In genomic region chr11:53768422-53769184, GRCm38 (mm10) we compare ENCODE assay signal across 31 mouse cellular contexts. TPM values are rescaled to one million over a fixed set of nuclear protein-coding genes. Genes with fewer than 3 reads are reported as not detected.
DNase-seq lines count a peak whose midpoint lies in the region; ATAC-seq and TF ChIP-seq lines count a peak whose summit lies in the region.
"Had no signal": no experiment of that assay in that cellular context is flagged by ENCODE, and none has a peak within 500 bp of the region (broad histone marks: within the 10 kb centered on the region; RNA-seq: fewer than 3 reads in every experiment).

No protein-coding gene starts in this region.

- no peak for TF ChIP-seq EP300 in lung, postnatal 0 days (IDR thresholded peaks at IDR 0.05)
- peak; percentile 87 for TF ChIP-seq EP300 in CH12.LX (IDR thresholded peaks at IDR 0.05; ENCODE audit: low read length)

- ATAC-seq in embryonic facial prominence, embryonic 13.5 days (ENCODE audit: insufficient number of reproducible peaks, insufficient read depth, low FRiP score, low TSS enrichment, low read depth) = no peak
- ATAC-seq in lung, postnatal 0 days = no peak
- no peak for ATAC-seq in intestine, embryonic 16.5 days

- H3K9me3 ChIP-seq in embryonic facial prominence, embryonic 13.5 days = no peaks in the 10 kb centered on the region
- no peaks in the 10 kb centered on the region for H3K9me3 ChIP-seq in embryonic facial prominence, embryonic 10.5 days
- H3K9me3 ChIP-seq in lung, postnatal 0 days (ENCODE audit: low read length) = no peaks in the 10 kb centered on the region
- no peaks in the 10 kb centered on the region for H3K9me3 ChIP-seq in CH12.LX (replicated peaks; ENCODE audit: low read length)
- H3K9me3 ChIP-seq in intestine, embryonic 16.5 days (ENCODE audit: control insufficient read depth, low read length) = no peaks in the 10 kb centered on the region
- H3K9me3 ChIP-seq: embryonic facial prominence, embryonic 12.5 days; forebrain, embryonic 13.5 days; heart, embryonic 13.5 days; hindbrain, embryonic 13.5 days; kidney, embryonic 15.5 days; lung, embryonic 15.5 days; midbrain, embryonic 15.5 days had no signal

- no peak overlapping the region for H3K27ac ChIP-seq in embryonic facial prominence, embryonic 13.5 days
- H3K27ac ChIP-seq in embryonic facial prominence, embryonic 10.5 days (replicated peaks) = no peak overlapping the region
- 0 out of 2 replicates have a peak overlapping the region, but pooled peaks have one; percentile 98 for H3K27ac ChIP-seq in lung, postnatal 0 days (ENCODE audit: low read length)
- peak overlapping the region; percentile 94 for H3K27ac ChIP-seq in CH12.LX (ENCODE audit: insufficient read depth, low read depth)
- peak overlapping the region; percentile 82; the same call in 1 of the 2 replicates for H3K27ac ChIP-seq in intestine, embryonic 16.5 days (ENCODE audit: low read length)
- H3K27ac ChIP-seq: embryonic facial prominence, embryonic 12.5 days; forebrain, embryonic 13.5 days; heart, embryonic 13.5 days; hindbrain, embryonic 13.5 days; kidney, embryonic 15.5 days; liver, embryonic 14.5 days; midbrain, embryonic 15.5 days had no signal

- dilution Hi-C loops in CH12.LX (cut with MboI; ENCODE audit: extremely low pct_ligation_motif_present, extremely low pct_unique_long_range_greater_than_20kb, low sequenced_read_pairs) = no loop called here

- H3K4me1 ChIP-seq in embryonic facial prominence, embryonic 13.5 days = peaks cover 21% of the 10 kb centered on the region
- peaks cover 40% of the 10 kb centered on the region for H3K4me1 ChIP-seq in embryonic facial prominence, embryonic 10.5 days
- H3K4me1 ChIP-seq in lung, postnatal 0 days (ENCODE audit: insufficient read depth, low read depth, low read length) = peaks cover 20% of the 10 kb centered on the region
- peaks cover 28 to 73% of the 10 kb centered on the region in 2 experiments for H3K4me1 ChIP-seq in CH12.LX (ENCODE audit: control insufficient read depth in 1 of 2, insufficient read depth in 2 of 2)
- peaks cover 28% of the 10 kb centered on the region for H3K4me1 ChIP-seq in intestine, embryonic 16.5 days (ENCODE audit: control insufficient read depth, insufficient read depth, low read length)

- 66% methylated on average over 13 of the region's 13 CpGs for WGBS in embryonic facial prominence, embryonic 13.5 days
- 71% methylated on average over 13 of the region's 13 CpGs for WGBS in embryonic facial prominence, embryonic 10.5 days
- WGBS in lung, postnatal 0 days = 76% methylated on average over 13 of the region's 13 CpGs
- WGBS in intestine, embryonic 16.5 days = 75% methylated on average over 13 of the region's 13 CpGs

- peaks cover 5% of the 10 kb centered on the region for H3K27me3 ChIP-seq in embryonic facial prominence, embryonic 13.5 days
- H3K27me3 ChIP-seq in embryonic facial prominence, embryonic 10.5 days (replicated peaks; ENCODE audit: low read depth, poor library complexity, severe bottlenecking) = peaks cover 77% of the 10 kb centered on the region
- H3K27me3 ChIP-seq in lung, postnatal 0 days (replicated peaks; ENCODE audit: insufficient read depth, low read length) = no peaks in the 10 kb centered on the region
- no peaks in the 10 kb centered on the region for H3K27me3 ChIP-seq in CH12.LX (replicated peaks)
- no peaks in the 10 kb centered on the region for H3K27me3 ChIP-seq in intestine, embryonic 16.5 days (replicated peaks; ENCODE audit: control insufficient read depth, insufficient read depth, low read length)
- H3K27me3 ChIP-seq: embryonic facial prominence, embryonic 12.5 days; lung, embryonic 15.5 days had no signal

- TF ChIP-seq POLR2A in CH12.LX (IDR thresholded peaks at IDR 0.05; ENCODE audit: low read depth, low read length) = peak; percentile 38; the same call in 1 of the 2 replicates

- DNase-seq in embryonic facial prominence, embryonic 10.5 days (ENCODE audit: low spot score) = no peak
- no peak for DNase-seq in lung, postnatal 0 days (ENCODE audit: low spot score)
- no peak for DNase-seq in lung, postnatal 36 days
- DNase-seq in CH12.LX (ENCODE audit: extremely low read depth) = peak; percentile 73
- DNase-seq in frontal cortex, postnatal 14 days (ENCODE audit: low spot score in 2 of 2) = no peak
- DNase-seq in frontal cortex, postnatal 25 days (ENCODE audit: low spot score in 2 of 2) = no peak
- DNase-seq: cerebellum, adult 11-12 months; cerebellum, postnatal 10 days; gastrocnemius, postnatal 14 days; heart, adult 18-20 months; heart, postnatal 14 days; kidney, postnatal 4 days; thymus, postnatal 4 days had no signal

- H3K79me2 ChIP-seq in CH12.LX (replicated peaks; ENCODE audit: control insufficient read depth, extremely low read depth, insufficient read depth, poor library complexity, severe bottlenecking) = peaks cover 37% of the 10 kb centered on the region

- H3K4me2 ChIP-seq in embryonic facial prominence, embryonic 13.5 days = peak overlapping the region; percentile 79; the same call in 1 of the 2 replicates
- H3K4me2 ChIP-seq in lung, postnatal 0 days (replicated peaks; ENCODE audit: low read depth, low read length) = no peak overlapping the region
- H3K4me2 ChIP-seq in CH12.LX (ENCODE audit: insufficient read depth, low read depth, poor library complexity, severe bottlenecking) = peak overlapping the region; percentile 94
- H3K4me2 ChIP-seq in intestine, embryonic 16.5 days (ENCODE audit: low read depth, low read length) = no peak overlapping the region

- in situ Hi-C loops in CH12.LX (cut with MboI; ENCODE audit: low pct_ligation_motif_present, low pct_unique_long_range_greater_than_20kb, low sequenced_read_pairs) = no loop called here

- H3K36me3 ChIP-seq in embryonic facial prominence, embryonic 13.5 days = no peaks in the 10 kb centered on the region
- H3K36me3 ChIP-seq in embryonic facial prominence, embryonic 10.5 days (replicated peaks) = peaks cover 2% of the 10 kb centered on the region; the same call in 1 of the 2 replicates
- no peaks in the 10 kb centered on the region for H3K36me3 ChIP-seq in lung, postnatal 0 days (ENCODE audit: insufficient read depth, low read length)
- peaks cover 22 to 25% of the 10 kb centered on the region in 2 experiments for H3K36me3 ChIP-seq in CH12.LX (replicated peaks in 1 of 2; ENCODE audit: control insufficient read depth in 1 of 2, insufficient read depth in 1 of 2, low read length in 1 of 2)
- peaks cover under 1% of the 10 kb centered on the region; the same call in 1 of the 2 replicates for H3K36me3 ChIP-seq in intestine, embryonic 16.5 days (ENCODE audit: control insufficient read depth, insufficient read depth, low read length)
- H3K36me3 ChIP-seq: embryonic facial prominence, embryonic 12.5 days; hindbrain, embryonic 13.5 days; midbrain, embryonic 15.5 days had no signal

- TF ChIP-seq RAD21 in CH12.LX (IDR thresholded peaks at IDR 0.05; ENCODE audit: low read depth, low read length) = no peak

- no peak for TF ChIP-seq CTCF in lung, postnatal 0 days (IDR thresholded peaks at IDR 0.05)
- no peak for TF ChIP-seq CTCF in CH12.LX (conservative IDR thresholded peaks at IDR 0.05 in 1 of 2, IDR thresholded peaks at IDR 0.05 in 1 of 2; ENCODE audit: low read depth in 2 of 2, low read length in 2 of 2)

- H3K4me3 ChIP-seq in embryonic facial prominence, embryonic 13.5 days = no peak overlapping the region
- H3K4me3 ChIP-seq in embryonic facial prominence, embryonic 10.5 days = no peak overlapping the region
- no peak overlapping the region for H3K4me3 ChIP-seq in lung, postnatal 0 days (ENCODE audit: low read depth, low read length)
- peak overlapping the region; percentile 31 to 77 (median 41) for H3K4me3 ChIP-seq in CH12.LX (replicated peaks in 1 of 3; ENCODE audit: low read depth in 2 of 3, low read length in 2 of 3, poor library complexity in 1 of 3)
- no peak overlapping the region for H3K4me3 ChIP-seq in intestine, embryonic 16.5 days (ENCODE audit: low read length)

- H3K9ac ChIP-seq in embryonic facial prominence, embryonic 13.5 days = no peak overlapping the region
- no peak overlapping the region for H3K9ac ChIP-seq in lung, postnatal 0 days (replicated peaks; ENCODE audit: low read depth)
- peak overlapping the region; percentile 58 for H3K9ac ChIP-seq in CH12.LX (ENCODE audit: insufficient read depth, low read depth)
- no peak overlapping the region for H3K9ac ChIP-seq in intestine, embryonic 16.5 days (ENCODE audit: low read depth, low read length)
- H3K9ac ChIP-seq: embryonic facial prominence, embryonic 12.5 days; liver, embryonic 14.5 days had no signal

TF ChIP-seq in CH12.LX, 34 proteins besides CTCF, POLR2A, EP300 and RAD21 (continues in another document):
- no peak for TF ChIP-seq CHD1 (IDR thresholded peaks at IDR 0.05; ENCODE audit: low read depth, low read length)
- no peak for TF ChIP-seq RCOR1 (conservative IDR thresholded peaks at IDR 0.05; ENCODE audit: low read depth, low read length)
- TF ChIP-seq IRF4 (IDR thresholded peaks at IDR 0.05; ENCODE audit: low read depth, low read length) = peak; percentile 65

RNA-seq across cellular contexts. Expression of gene Irf1, which starts 1.2 kb away (rescaled TPM):
- 8.6 and 9.5 TPM in 2 replicates for polyA plus RNA-seq in embryonic facial prominence, embryonic 13.5 days (2015; fragmentation: Nextera tagmentation; extraction: Ambion mirVana)
- polyA plus RNA-seq in embryonic facial prominence, embryonic 10.5 days (2016; fragmentation: Nextera tagmentation; extraction: Ambion mirVana) = 5.6 and 7.0 TPM in 2 replicates
- polyA plus RNA-seq in lung, postnatal 0 days (2015; fragmentation: Nextera tagmentation; extraction: Ambion mirVana) = 52.5 and 64.9 TPM in 2 replicates
- 46.4 and 64.9 TPM in 2 replicates for total RNA-seq in CH12.LX (2012; rRNA removed)
- 19.8 and 23.6 TPM in 2 replicates for total RNA-seq in CH12.LX (2014; rRNA removed)
- 17.8 and 18.2 TPM in 2 replicates for polyA plus RNA-seq in CH12.LX (2012; ENCODE audit: insufficient read length, low read depth)
- polyA plus RNA-seq in intestine, embryonic 16.5 days (2015; fragmentation: Nextera tagmentation; extraction: Ambion mirVana) = 52.9 and 58.7 TPM in 2 replicates

RNA-seq across cellular contexts. Expression of gene Gm17334, which starts 4.4 kb away (rescaled TPM):
- not detected in 2 replicates for polyA plus RNA-seq in embryonic facial prominence, embryonic 13.5 days (2015; fragmentation: Nextera tagmentation; extraction: Ambion mirVana)
- not detected in 2 replicates for polyA plus RNA-seq in embryonic facial prominence, embryonic 10.5 days (2016; fragmentation: Nextera tagmentation; extraction: Ambion mirVana)
- polyA plus RNA-seq in lung, postnatal 0 days (2015; fragmentation: Nextera tagmentation; extraction: Ambion mirVana) = 0.46 and 0.61 TPM in 2 replicates
- total RNA-seq in CH12.LX (2012; rRNA removed) (0.71 and 0.72 TPM in 2 replicates), CH12.LX (2014; rRNA removed) (not detected in 2 replicates)
- 0.47 and 0.57 TPM in 2 replicates for polyA plus RNA-seq in CH12.LX (2012; ENCODE audit: insufficient read length, low read depth)
- polyA plus RNA-seq in intestine, embryonic 16.5 days (2015; fragmentation: Nextera tagmentation; extraction: Ambion mirVana) = 0.34 and 0.81 TPM in 2 replicates
- total RNA-seq: heart, postnatal 14 days had no signal
- polyA plus RNA-seq: embryonic facial prominence, embryonic 12.5 days; forebrain, embryonic 13.5 days; hindbrain, embryonic 13.5 days; liver, embryonic 14.5 days; macrophage; midbrain, embryonic 15.5 days; neural tube, embryonic 14.5 days had no signal

RNA-seq across cellular contexts. Expression of gene Il5, which starts 48.0 kb away (rescaled TPM):
- polyA plus RNA-seq in embryonic facial prominence, embryonic 13.5 days (2015; fragmentation: Nextera tagmentation; extraction: Ambion mirVana) = not detected in 2 replicates
- not detected in 2 replicates for polyA plus RNA-seq in embryonic facial prominence, embryonic 10.5 days (2016; fragmentation: Nextera tagmentation; extraction: Ambion mirVana)
- polyA plus RNA-seq in lung, postnatal 0 days (2015; fragmentation: Nextera tagmentation; extraction: Ambion mirVana) = not detected in 2 replicates
- not detected in 2 replicates for total RNA-seq in CH12.LX (2012; rRNA removed)
- total RNA-seq in CH12.LX (2014; rRNA removed) = not detected in 2 replicates
- polyA plus RNA-seq in CH12.LX (2012; ENCODE audit: insufficient read length, low read depth) = not detected in 2 replicates
- not detected in 2 replicates for polyA plus RNA-seq in intestine, embryonic 16.5 days (2015; fragmentation: Nextera tagmentation; extraction: Ambion mirVana)
- total RNA-seq: adrenal gland, adult 18-20 months; adrenal gland, postnatal 4 days; gastrocnemius, postnatal 14 days; heart, adult 18-20 months; heart, postnatal 14 days; left cerebral cortex, postnatal 36 days had no signal
- polyA plus RNA-seq: embryonic facial prominence, embryonic 12.5 days; forebrain, embryonic 13.5 days; heart, embryonic 13.5 days; hindbrain, embryonic 13.5 days; intestine, embryonic 14.5 days; kidney, embryonic 15.5 days; limb, embryonic 14.5 days; liver, embryonic 14.5 days; macrophage; midbrain, embryonic 15.5 days; neural tube, embryonic 14.5 days; stomach, embryonic 14.5 days had no signal

Comparison
In these comparisons a context has a peak if more than half of its experiments do, and no peak if none do; other contexts are left out.
1. H3K27ac ChIP-seq: peak in lung, postnatal 0 days (single experiment), CH12.LX (single experiment) and intestine, embryonic 16.5 days (single experiment); none in embryonic facial prominence, embryonic 13.5 days (single experiment) and embryonic facial prominence, embryonic 10.5 days (single experiment).
2. H3K4me2 ChIP-seq: peak in embryonic facial prominence, embryonic 13.5 days (single experiment) and CH12.LX (single experiment); none in lung, postnatal 0 days (single experiment) and intestine, embryonic 16.5 days (single experiment).
3. H3K4me3 ChIP-seq: peak in CH12.LX (3 of 3); none in embryonic facial prominence, embryonic 13.5 days (single experiment), embryonic facial prominence, embryonic 10.5 days (single experiment), lung, postnatal 0 days (single experiment) and intestine, embryonic 16.5 days (single experiment).